Mouse (Mus musculus) liver, embryonic 18 days (tissue): ENCODE measurements around the gene Fndc11. TPM values are rescaled to one million over a fixed set of nuclear protein-coding genes. Genes with fewer than 3 reads are reported as not detected.

Experiments
- polyA plus RNA-seq: library from polyadenylated mRNA; depleted of rRNA; stranded (reverse); fragments of >200 nt; gene quantifications from 2 replicates; pipeline ENCODE4 v1.2.3, GENCODE M21; 2012; rRNA removed

The Fndc11 gene
- polyA plus RNA-seq, result 0.08 and 0.10 TPM in 2 replicates

DNA sequence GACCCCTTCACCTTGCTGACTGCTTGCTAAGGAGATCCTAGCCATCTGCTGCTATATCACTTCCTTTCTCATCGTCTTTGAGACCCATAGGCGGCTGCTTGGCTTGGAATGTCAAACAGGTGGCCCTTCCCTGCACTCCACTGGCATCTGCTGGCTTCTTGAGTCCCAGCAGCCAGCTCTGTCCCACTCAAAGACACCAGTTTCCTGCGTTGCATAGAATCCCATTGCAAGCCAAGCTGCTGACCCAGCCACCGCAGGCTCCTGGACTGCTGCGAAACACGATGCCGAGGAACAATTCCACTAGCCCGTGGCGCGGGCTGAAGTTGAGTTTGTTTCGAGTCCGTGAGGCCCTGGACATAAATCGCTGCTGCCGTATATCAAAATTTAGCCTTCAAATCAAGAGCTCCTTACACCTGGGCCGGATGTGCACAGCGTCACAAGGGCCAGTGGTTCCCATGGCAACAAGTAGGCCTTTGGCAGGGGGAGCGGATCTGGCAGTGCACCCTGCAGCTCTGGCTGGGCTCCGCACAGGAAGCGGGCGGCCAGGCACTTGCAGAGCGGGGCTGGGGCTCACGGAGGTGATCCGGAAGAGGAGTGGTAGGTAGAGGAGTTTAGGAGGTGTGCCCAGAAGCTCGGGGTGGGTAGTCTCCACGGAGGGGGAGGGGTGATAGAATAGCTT, at the start of gene Fndc11:
Gene Fndc11, plus strand, starts transcription at position 476 of the 679 bp plus-strand sequence.

DNA sequence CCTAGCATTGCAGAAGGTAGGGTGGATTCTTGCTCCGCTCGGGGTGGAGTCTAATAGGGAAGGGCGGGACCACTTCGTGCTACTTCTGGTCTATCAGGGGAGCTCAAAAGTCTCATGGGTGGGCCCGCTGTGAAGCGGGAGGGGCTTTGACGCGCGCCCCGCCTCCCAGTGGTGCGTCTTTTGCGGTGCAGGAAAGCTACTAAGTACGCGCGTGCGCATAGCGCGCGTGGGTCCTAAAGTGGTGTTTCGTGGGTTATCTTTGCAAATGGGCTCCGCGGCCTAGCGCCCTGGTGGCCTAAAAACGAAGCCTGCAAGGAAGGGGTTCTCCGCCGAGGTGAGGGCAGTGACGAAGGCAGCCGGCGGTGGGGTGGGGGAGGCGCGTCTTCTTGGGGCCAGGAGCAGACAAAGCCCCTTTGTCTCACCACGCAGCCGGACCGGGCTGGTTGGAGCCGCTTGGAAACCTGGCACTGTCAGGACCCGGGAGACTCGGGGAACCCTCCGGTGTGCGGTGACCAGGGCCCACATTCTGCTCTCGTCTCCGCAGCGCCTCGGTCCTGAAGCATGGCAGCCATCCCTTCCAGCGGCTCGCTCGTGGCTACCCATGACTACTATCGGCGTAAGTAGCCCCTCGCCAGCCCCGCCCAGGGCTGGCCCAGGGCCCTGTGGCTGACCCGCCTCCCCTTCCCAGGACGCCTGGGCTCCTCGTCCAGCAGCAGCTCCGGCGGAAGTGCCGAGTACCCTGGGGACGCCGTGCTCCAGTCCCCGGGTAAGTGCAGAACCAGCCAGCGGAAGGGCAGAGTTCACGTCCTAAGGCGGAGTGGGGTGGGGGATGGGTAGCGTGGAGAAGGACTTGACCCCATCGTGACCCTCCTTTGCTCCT, 32.5 kb upstream of the Fndc11 start, which contains the start of gene Ppdpf:
Gene Ppdpf, plus strand, starts transcription at position 127 of the 880 bp plus-strand sequence.

DNA sequence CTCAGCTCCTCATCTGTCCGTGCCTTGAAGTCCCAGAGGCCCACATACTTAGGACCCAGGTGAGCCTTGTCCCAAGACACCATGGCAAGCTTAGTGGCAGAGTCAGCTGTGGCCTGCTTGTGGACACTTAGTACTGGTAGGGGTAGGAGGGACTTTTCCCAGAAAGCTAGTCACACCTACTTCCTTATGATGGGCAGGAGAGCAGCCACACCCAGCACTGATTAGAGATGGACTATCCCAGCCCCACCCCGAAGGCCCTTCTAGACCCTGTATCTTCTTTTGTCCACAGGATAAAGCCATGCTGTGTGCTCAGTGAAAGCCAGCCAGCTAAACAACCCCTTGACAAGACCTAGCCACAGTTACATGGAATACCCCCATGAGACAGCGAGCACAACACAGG, 17.4 kb upstream of the Fndc11 start, which contains the start of gene Ptk6:
Gene Ptk6, minus strand, starts transcription at position 368 of the 400 bp plus-strand sequence.

DNA sequence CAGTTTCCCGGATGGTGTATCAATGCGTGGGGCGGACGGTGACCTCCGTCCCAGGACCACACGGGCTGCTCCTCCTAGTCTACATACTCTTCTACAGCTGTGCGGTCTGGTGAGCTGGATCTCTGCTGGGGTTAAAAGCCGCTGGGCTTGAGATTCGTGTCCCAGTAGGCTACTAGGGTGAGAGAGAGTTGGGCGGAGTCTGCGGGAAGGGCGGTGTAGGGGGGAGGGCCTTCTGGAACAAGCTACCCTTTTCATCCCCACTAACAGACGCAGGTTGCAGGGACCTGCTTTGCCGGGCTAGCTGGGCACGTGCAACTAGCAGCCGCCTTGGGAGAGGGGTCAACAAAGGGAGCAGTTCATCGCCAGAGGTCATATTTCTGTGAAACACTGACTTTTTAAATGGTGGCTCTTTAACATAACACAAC, 6.8 kb upstream of the Fndc11 start, which contains the start of gene Srms:
Gene Srms, minus strand, starts transcription at position 165 of the 425 bp plus-strand sequence.

DNA sequence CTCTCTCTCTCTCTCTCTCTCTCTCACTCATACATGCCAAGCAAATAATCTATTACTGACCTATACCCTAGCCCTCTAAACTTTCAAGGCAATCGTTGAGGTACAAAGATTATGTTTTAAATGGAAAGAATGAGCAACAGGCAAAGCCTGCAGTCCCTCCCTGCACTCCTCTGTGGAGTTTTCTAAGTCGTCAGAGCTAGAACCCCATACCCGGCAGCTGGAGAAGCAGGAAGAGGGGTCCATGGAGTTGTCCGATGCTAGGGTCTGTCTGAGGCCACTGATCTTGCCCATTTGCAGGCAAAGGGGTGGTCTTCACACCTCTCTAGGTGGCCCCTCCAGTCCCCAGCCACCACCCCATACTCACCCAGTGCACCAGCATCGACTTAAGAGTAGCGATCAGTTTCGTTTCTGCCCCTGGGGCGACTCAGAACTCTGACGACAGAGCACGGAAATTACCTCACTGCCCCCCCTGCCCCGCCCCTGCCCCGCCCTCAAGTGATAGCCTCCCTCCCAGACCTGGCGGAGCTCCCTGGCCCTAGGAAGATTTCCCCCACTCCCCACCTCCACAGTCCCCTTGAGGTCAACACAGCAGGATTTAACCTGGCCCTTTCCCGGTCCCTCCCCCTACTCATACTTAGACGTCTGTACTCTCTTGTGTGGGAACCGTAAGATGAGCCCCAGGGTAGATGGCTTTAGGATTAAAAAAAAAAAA, 21.9 kb downstream of the Fndc11 start, which contains the start of gene Helz2:
Gene Helz2, minus strand, starts transcription at position 426 of the 712 bp plus-strand sequence.

Other genes with a start within 250 kb of the Fndc11 start
- 0.37 and 0.58 TPM in 2 replicates for gene Col20a1, start 233.5 kb upstream of the Fndc11 start, polyA plus RNA-seq
- gene Chrna4, start 176.5 kb upstream of the Fndc11 start, polyA plus RNA-seq, result 1.4 and 5.0 TPM in 2 replicates
- 0.01 and 0.02 TPM in 2 replicates for gene Kcnq2, start 84.7 kb upstream of the Fndc11 start, polyA plus RNA-seq
- 0.01 TPM in 1 of 2 replicates, not detected in the other for gene Eef1a2, start 63.0 kb upstream of the Fndc11 start, polyA plus RNA-seq
- 55.6 and 57.3 TPM in 2 replicates for gene Ppdpf, start 32.8 kb upstream of the Fndc11 start, polyA plus RNA-seq
- gene Ptk6, start 17.2 kb upstream of the Fndc11 start, polyA plus RNA-seq, result 0.23 TPM in 2 replicates
- 0.46 and 0.74 TPM in 2 replicates for gene Srms, start 6.8 kb upstream of the Fndc11 start, polyA plus RNA-seq
- 17.9 and 19.5 TPM in 2 replicates for gene Helz2, start 22.0 kb downstream of the Fndc11 start, polyA plus RNA-seq
- gene Gmeb2, start 68.0 kb downstream of the Fndc11 start, polyA plus RNA-seq, result 10.0 and 10.9 TPM in 2 replicates
- 0.02 and 0.05 TPM in 2 replicates for gene Stmn3, start 94.5 kb downstream of the Fndc11 start, polyA plus RNA-seq
- gene Rtel1, start 99.7 kb downstream of the Fndc11 start, polyA plus RNA-seq, result 22.6 and 25.0 TPM in 2 replicates
- gene Zgpat, start 144.9 kb downstream of the Fndc11 start, polyA plus RNA-seq, result 9.7 and 10.8 TPM in 2 replicates
- gene Arfrp1, start 145.4 kb downstream of the Fndc11 start, polyA plus RNA-seq, result 18.3 and 21.0 TPM in 2 replicates
- gene Lime1, start 160.1 kb downstream of the Fndc11 start, polyA plus RNA-seq, result 10.6 and 12.7 TPM in 2 replicates
- 2.8 and 3.5 TPM in 2 replicates for gene Zbtb46, start 239.4 kb downstream of the Fndc11 start, polyA plus RNA-seq